Mouse (Mus musculus) neural tube, embryonic 13.5 days (tissue): Measurements from ENCODE around the gene Ralgapa1. TPM values are rescaled to one million over a fixed set of nuclear protein-coding genes. Genes with fewer than 3 reads are reported as not detected.

Experiments used
- ATAC-seq: fragments of 200-750 bp; cut with Nextera tagmentation; 2 replicates; pipeline ENCODE4 v1.8.0; 2017; ENCODE audit warnings: low read depth, mild to moderate bottlenecking, moderate TSS enrichment, moderate library complexity
- H3K27ac ChIP-seq: fragments of 300-500 bp; sonication (generic); replicated peaks from 2 replicates; pipeline ENCODE4 v1.5.1; 2015; ENCODE audit warnings: moderate library complexity, mild to moderate bottlenecking, inconsistent platforms
- H3K27me3 ChIP-seq: fragments of 300-500 bp; sonication (generic); 2 replicates; pipeline ENCODE4 v1.6.1; 2015; ENCODE audit warnings: mild to moderate bottlenecking, inconsistent platforms
- H3K36me3 ChIP-seq: fragments of 300-500 bp; sonication (generic); 2 replicates; pipeline ENCODE4 v1.6.1; 2015; ENCODE audit warnings: mild to moderate bottlenecking, inconsistent platforms
- H3K4me1 ChIP-seq: fragments of 300-500 bp; sonication (generic); replicated peaks from 2 replicates; pipeline ENCODE4 v1.6.1; 2015; ENCODE audit warnings: inconsistent platforms
- H3K4me2 ChIP-seq: fragments of 300-500 bp; sonication (generic); 2 replicates; pipeline ENCODE4 v1.6.1; 2015; ENCODE audit warnings: inconsistent platforms, mild to moderate bottlenecking, moderate library complexity
- H3K4me3 ChIP-seq: fragments of 300-500 bp; sonication (generic); 2 replicates; pipeline ENCODE4 v1.5.1; 2015; ENCODE audit warnings: mild to moderate bottlenecking, inconsistent platforms
- H3K9ac ChIP-seq: fragments of 300-500 bp; sonication (generic); 2 replicates; pipeline ENCODE4 v1.6.1; 2015; ENCODE audit warnings: moderate library complexity, mild to moderate bottlenecking, inconsistent platforms
- H3K9me3 ChIP-seq: fragments of 300-500 bp; sonication (generic); 2 replicates; pipeline ENCODE4 v1.6.1; 2016; ENCODE audit warnings: inconsistent platforms
- WGBS: fragments of 180-500 bp; shearing (Covaris S2); methylation state at CpG from one replicate; pipeline ENCODE4 v1.1.7; 2015; 5-methylcytosine and 5-hydroxymethylcytosine counted together
- polyA plus RNA-seq: library from polyadenylated mRNA; unstranded; fragments of >200 nt; fragmentation: Nextera tagmentation; extraction: Ambion mirVana; gene quantifications from 2 replicates; pipeline ENCODE4 v1.2.1, GENCODE M21; 2015

The Ralgapa1 gene
- polyA plus RNA-seq, 1 experiment from 2014 or later, result 21.0 TPM

- WGBS, result 82% methylated on average over 10 of the region's 10 CpGs
- Histone ChIP-seq H3K4me2 (no peak overlapping the region), H3K27me3 (no peaks in the 10 kb centered on the region), H3K9me3 (no peaks in the 10 kb centered on the region), H3K4me3 (no peak overlapping the region), H3K36me3 (no peaks in the 10 kb centered on the region), H3K27ac (no peak overlapping the region), H3K4me1 (peaks cover 5% of the 10 kb centered on the region; the same call in 1 of the 2 replicates), H3K9ac (no peak overlapping the region)
- no peak for ATAC-seq
Measured at GRCm38 (mm10) chr12:55571661-55572060, 249.3 kb downstream of the Ralgapa1 start.

GRCm38 (mm10) chr12:55571181-55571580, 249.8 kb downstream of the Ralgapa1 start:
- H3K9me3 ChIP-seq, result no peaks in the 10 kb centered on the region
- WGBS, result 78% methylated on average over 11 of the region's 11 CpGs
- no peak overlapping the region for H3K27ac ChIP-seq
- no peaks in the 10 kb centered on the region for H3K36me3 ChIP-seq
- no peak overlapping the region for H3K4me2 ChIP-seq
- H3K4me1 ChIP-seq, result peaks cover 5% of the 10 kb centered on the region; the same call in 1 of the 2 replicates
- no peak for ATAC-seq
- H3K9ac ChIP-seq, result no peak overlapping the region
- H3K4me3 ChIP-seq, result no peak overlapping the region
- H3K27me3 ChIP-seq, result no peaks in the 10 kb centered on the region

- ATAC-seq, result no peak
- no peak overlapping the region for H3K9ac ChIP-seq
- H3K36me3 ChIP-seq, result no peaks in the 10 kb centered on the region
- H3K27me3 ChIP-seq, result no peaks in the 10 kb centered on the region
- H3K9me3 ChIP-seq, result no peaks in the 10 kb centered on the region
- 89% methylated on average over 9 of the region's 9 CpGs for WGBS
- peaks cover 5% of the 10 kb centered on the region; the same call in 1 of the 2 replicates for H3K4me1 ChIP-seq
- H3K4me2 ChIP-seq, result no peak overlapping the region
- no peak overlapping the region for H3K27ac ChIP-seq
- H3K4me3 ChIP-seq, result no peak overlapping the region
Measured at GRCm38 (mm10) chr12:55570646-55571045, 250.3 kb downstream of the Ralgapa1 start.

GRCm38 (mm10) chr12:55569676-55570075, 251.3 kb downstream of the Ralgapa1 start:
- WGBS, result 86% methylated on average over 6 of the region's 6 CpGs
- no peaks in the 10 kb centered on the region for H3K27me3 ChIP-seq
- no peaks in the 10 kb centered on the region for H3K9me3 ChIP-seq
- no peaks in the 10 kb centered on the region for H3K36me3 ChIP-seq
- H3K27ac ChIP-seq, result no peak overlapping the region
- H3K4me1 ChIP-seq, result peaks cover 5% of the 10 kb centered on the region; the same call in 1 of the 2 replicates
- ATAC-seq, result no peak
- no peak overlapping the region for H3K9ac ChIP-seq
- H3K4me3 ChIP-seq, result no peak overlapping the region
- H3K4me2 ChIP-seq, result no peak overlapping the region

- 82% methylated on average over 3 of the region's 3 CpGs for WGBS
- H3K27me3 ChIP-seq, result no peaks in the 10 kb centered on the region
- H3K9me3 ChIP-seq, result no peaks in the 10 kb centered on the region
- H3K4me3 ChIP-seq, result no peak overlapping the region
- no peaks in the 10 kb centered on the region for H3K36me3 ChIP-seq
- H3K27ac ChIP-seq, result no peak overlapping the region
- no peak overlapping the region for H3K4me2 ChIP-seq
- no peak for ATAC-seq
- H3K9ac ChIP-seq, result no peak overlapping the region
- H3K4me1 ChIP-seq, result no peaks in the 10 kb centered on the region
Measured at GRCm38 (mm10) chr12:55568466-55568865, 252.5 kb downstream of the Ralgapa1 start.

- no peaks in the 10 kb centered on the region for H3K9me3 ChIP-seq
- H3K4me2 ChIP-seq, result no peak overlapping the region
- no peaks in the 10 kb centered on the region for H3K27me3 ChIP-seq
- 60% methylated on average over 5 of the region's 5 CpGs for WGBS
- no peaks in the 10 kb centered on the region for H3K36me3 ChIP-seq
- no peak overlapping the region for H3K9ac ChIP-seq
- H3K4me3 ChIP-seq, result no peak overlapping the region
- H3K4me1 ChIP-seq, result no peaks in the 10 kb centered on the region
- ATAC-seq, result 0 out of 2 replicates have a peak, but pooled peaks have one; percentile 67
- no peak overlapping the region for H3K27ac ChIP-seq
Measured at GRCm38 (mm10) chr12:55566837-55567236, 254.1 kb downstream of the Ralgapa1 start.

- no peak for ATAC-seq
- 78% methylated on average over 9 of the region's 9 CpGs for WGBS
- H3K36me3 ChIP-seq, result no peaks in the 10 kb centered on the region
Measured at GRCm38 (mm10) chr12:55565867-55566266, 255.1 kb downstream of the Ralgapa1 start.

GRCm38 (mm10) chr12:55565206-55565605, 255.8 kb downstream of the Ralgapa1 start, which contains the start of gene Aldoart2:
Aldoart2 (plus strand) TSS chr12:55565239.
- no peaks in the 10 kb centered on the region for H3K27me3 ChIP-seq
- H3K27ac ChIP-seq, result no peak within 1 kb of the TSS
- H3K4me1 ChIP-seq, result peaks cover 3% of the 10 kb centered on the region; the same call in 1 of the 2 replicates
- no peak within 1 kb of the TSS for H3K4me2 ChIP-seq
- ATAC-seq, result no peak
- no peak within 1 kb of the TSS for H3K9ac ChIP-seq
- 94% methylated on average over 19 of the region's 19 CpGs for WGBS
- no peaks in the 10 kb centered on the region for H3K9me3 ChIP-seq
- H3K4me3 ChIP-seq, result no peak within 1 kb of the TSS
- H3K36me3 ChIP-seq, result no peaks in the 10 kb centered on the region

More at GRCm38 (mm10) chr12:55565867-55566266, 255.1 kb downstream of the Ralgapa1 start:
- Histone ChIP-seq H3K9ac (no peak overlapping the region), H3K4me2 (no peak overlapping the region), H3K4me3 (no peak overlapping the region), H3K27me3 (no peaks in the 10 kb centered on the region), H3K27ac (no peak overlapping the region), H3K9me3 (no peaks in the 10 kb centered on the region), H3K4me1 (no peaks in the 10 kb centered on the region)

GRCm38 (mm10) chr12:55564187-55564963, 256.6 kb downstream of the Ralgapa1 start:
- Histone ChIP-seq H3K9me3 (no peaks in the 10 kb centered on the region), H3K36me3 (no peaks in the 10 kb centered on the region), H3K4me1 (peaks cover 6% of the 10 kb centered on the region; the same call in 1 of the 2 replicates), H3K4me2 (no peak overlapping the region), H3K9ac (no peak overlapping the region), H3K27ac (no peak overlapping the region), H3K4me3 (no peak overlapping the region), H3K27me3 (no peaks in the 10 kb centered on the region)
- WGBS, result 85% methylated on average over 9 of the region's 9 CpGs
- no peak for ATAC-seq

GRCm38 (mm10) chr12:55563742-55564141, 257.2 kb downstream of the Ralgapa1 start:
- Histone ChIP-seq H3K4me2 (no peak overlapping the region), H3K4me1 (peaks cover 6% of the 10 kb centered on the region; the same call in 1 of the 2 replicates), H3K9ac (no peak overlapping the region), H3K4me3 (no peak overlapping the region), H3K27me3 (no peaks in the 10 kb centered on the region), H3K9me3 (no peaks in the 10 kb centered on the region), H3K27ac (no peak overlapping the region), H3K36me3 (no peaks in the 10 kb centered on the region)
- ATAC-seq, result no peak
- WGBS, result 92% methylated on average over 3 of the region's 3 CpGs

- Histone ChIP-seq H3K9me3 (no peaks in the 10 kb centered on the region), H3K4me2 (peak overlapping the region; percentile 51), H3K4me3 (peak overlapping the region; percentile 26), H3K9ac (peak overlapping the region; percentile 54; the same call in 1 of the 2 replicates), H3K36me3 (no peaks in the 10 kb centered on the region), H3K4me1 (peaks cover 6% of the 10 kb centered on the region; the same call in 1 of the 2 replicates), H3K27ac (no peak overlapping the region), H3K27me3 (no peaks in the 10 kb centered on the region)
- no peak for ATAC-seq
- 17% methylated on average over 19 of the region's 19 CpGs for WGBS
Measured at GRCm38 (mm10) chr12:55560025-55560690, 260.8 kb downstream of the Ralgapa1 start.

GRCm38 (mm10) chr12:55559184-55559855, 261.6 kb downstream of the Ralgapa1 start:
- no peak overlapping the region for H3K4me2 ChIP-seq
- H3K36me3 ChIP-seq, result no peaks in the 10 kb centered on the region
- H3K9ac ChIP-seq, result no peak overlapping the region
- peaks cover 6% of the 10 kb centered on the region; the same call in 1 of the 2 replicates for H3K4me1 ChIP-seq
- ATAC-seq, result no peak
- WGBS, result 88% methylated on average over 12 of the region's 12 CpGs
- no peak overlapping the region for H3K27ac ChIP-seq
- no peaks in the 10 kb centered on the region for H3K27me3 ChIP-seq
- no peaks in the 10 kb centered on the region for H3K9me3 ChIP-seq
- no peak overlapping the region for H3K4me3 ChIP-seq
